Mouse (Mus musculus) kidney, embryonic 16.5 days (tissue): ENCODE measurements around the gene Lgi4. TPM values are rescaled to one million over a fixed set of nuclear protein-coding genes. Genes with fewer than 3 reads are reported as not detected.

Experiments used
- ATAC-seq: fragments of 200-750 bp; cut with Nextera tagmentation; 2 replicates; pipeline ENCODE4 v1.8.0; 2017; ENCODE audit warnings: moderate TSS enrichment; ENCODE audit not compliant: low FRiP score, low TSS enrichment
- H3K27ac ChIP-seq: fragments of 300-500 bp; sonication (generic); 2 replicates; pipeline ENCODE4 v1.5.1; 2014; ENCODE audit warnings: low read length
- H3K27me3 ChIP-seq: fragments of 300-500 bp; sonication (generic); 2 replicates; pipeline ENCODE4 v1.6.1; 2014; ENCODE audit warnings: low read length, control low read depth, mixed read lengths; ENCODE audit not compliant: insufficient read depth
- H3K36me3 ChIP-seq: fragments of 300-500 bp; sonication (generic); 2 replicates; pipeline ENCODE4 v1.6.1; 2014; ENCODE audit warnings: low read length, control low read depth, mixed read lengths; ENCODE audit not compliant: insufficient read depth
- H3K4me1 ChIP-seq: fragments of 300-500 bp; sonication (generic); 2 replicates; pipeline ENCODE4 v1.6.1; 2014; ENCODE audit warnings: low read length, control low read depth, mixed read lengths; ENCODE audit not compliant: insufficient read depth
- H3K4me2 ChIP-seq: fragments of 300-500 bp; sonication (generic); replicated peaks from 2 replicates; pipeline ENCODE4 v1.6.1; 2014; ENCODE audit warnings: low read depth, low read length
- H3K4me3 ChIP-seq: fragments of 300-500 bp; sonication (generic); 2 replicates; pipeline ENCODE4 v1.5.1; 2014; ENCODE audit warnings: mild to moderate bottlenecking, low read length
- H3K9ac ChIP-seq: fragments of 300-500 bp; sonication (generic); replicated peaks from 2 replicates; pipeline ENCODE4 v1.6.1; 2014; ENCODE audit warnings: low read length
- H3K9me3 ChIP-seq: fragments of 300-500 bp; sonication (generic); 2 replicates; pipeline ENCODE4 v1.6.1; 2016; ENCODE audit warnings: low read length, control low read depth
- WGBS: fragments of 180-500 bp; shearing (Covaris S2); extraction: QIAGEN DNeasy Blood & Tissue Kit; methylation state at CpG from one replicate; pipeline ENCODE4 v1.1.7; 2014; 5-methylcytosine and 5-hydroxymethylcytosine counted together
- polyA plus RNA-seq: library from polyadenylated mRNA; unstranded; fragments of >200 nt; fragmentation: Nextera tagmentation; extraction: Ambion mirVana; gene quantifications from 2 replicates; pipeline ENCODE4 v1.2.1, GENCODE M21; 2015

Gene Lgi4
- polyA plus RNA-seq, 1 experiment from 2014 or later: 0.32 TPM

- Histone ChIP-seq H3K9ac (no peak within 1 kb of the TSS), H3K27me3 (peaks cover 26% of the 10 kb centered on the region), H3K4me1 (peaks cover 31% of the 10 kb centered on the region), H3K9me3 (no peaks in the 10 kb centered on the region), H3K4me3 (no peak within 1 kb of the TSS), H3K36me3 (no peaks in the 10 kb centered on the region), H3K27ac (no peak within 1 kb of the TSS), H3K4me2 (no peak within 1 kb of the TSS)
- ATAC-seq: no peak
- WGBS: 80% methylated on average over 2 of the region's 2 CpGs
These were observed 2.1 kb upstream of the Lgi4 start, which contains the start of gene Fxyd1 for GRCm38 (mm10) chr7:31057071-31057470. Fxyd1 (minus strand) TSS chr7:31057199.

- no peak for ATAC-seq
- peaks cover 24% of the 10 kb centered on the region for H3K4me1 ChIP-seq
- H3K9ac ChIP-seq: no peak overlapping the region
- no peak overlapping the region for H3K4me2 ChIP-seq
- H3K36me3 ChIP-seq: no peaks in the 10 kb centered on the region
- WGBS: 62% methylated on average over 5 of the region's 5 CpGs
- H3K27me3 ChIP-seq: peaks cover 19% of the 10 kb centered on the region
- H3K9me3 ChIP-seq: no peaks in the 10 kb centered on the region
- no peak overlapping the region for H3K4me3 ChIP-seq
- H3K27ac ChIP-seq: no peak overlapping the region
These were observed 1.4 kb upstream of the Lgi4 start for GRCm38 (mm10) chr7:31057730-31058129.

GRCm38 (mm10) chr7:31058211-31058610 lies 931 bp upstream of the Lgi4 start:
- Histone ChIP-seq H3K9me3 (no peaks in the 10 kb centered on the region), H3K36me3 (no peaks in the 10 kb centered on the region), H3K4me3 (no peak overlapping the region), H3K4me1 (peaks cover 19% of the 10 kb centered on the region), H3K27me3 (peaks cover 15% of the 10 kb centered on the region), H3K4me2 (no peak overlapping the region), H3K27ac (no peak overlapping the region), H3K9ac (no peak overlapping the region)
- no peak for ATAC-seq
- WGBS: 85% methylated on average over 6 of the region's 6 CpGs

GRCm38 (mm10) chr7:31059919-31060620 lies 928 bp downstream of the Lgi4 start:
- Histone ChIP-seq H3K27me3 (no peaks in the 10 kb centered on the region), H3K4me2 (no peak overlapping the region), H3K36me3 (no peaks in the 10 kb centered on the region), H3K9me3 (no peaks in the 10 kb centered on the region), H3K4me1 (peaks cover 5% of the 10 kb centered on the region), H3K4me3 (no peak overlapping the region), H3K27ac (no peak overlapping the region), H3K9ac (no peak overlapping the region)
- WGBS: 75% methylated on average over 11 of the region's 11 CpGs
- no peak for ATAC-seq

GRCm38 (mm10) chr7:31060621-31061010 lies 1.5 kb downstream of the Lgi4 start:
- no peaks in the 10 kb centered on the region for H3K4me1 ChIP-seq
- no peak overlapping the region for H3K9ac ChIP-seq
- 90% methylated on average over 7 of the region's 7 CpGs for WGBS
- no peaks in the 10 kb centered on the region for H3K9me3 ChIP-seq
- no peak overlapping the region for H3K4me2 ChIP-seq
- ATAC-seq: no peak
- H3K4me3 ChIP-seq: no peak overlapping the region
- H3K27me3 ChIP-seq: no peaks in the 10 kb centered on the region
- H3K36me3 ChIP-seq: no peaks in the 10 kb centered on the region
- H3K27ac ChIP-seq: no peak overlapping the region

GRCm38 (mm10) chr7:31063074-31063560 lies 4.0 kb downstream of the Lgi4 start:
- Histone ChIP-seq H3K4me3 (no peak overlapping the region), H3K4me2 (no peak overlapping the region), H3K27me3 (no peaks in the 10 kb centered on the region), H3K4me1 (peaks cover 8% of the 10 kb centered on the region), H3K9ac (no peak overlapping the region), H3K9me3 (no peaks in the 10 kb centered on the region), H3K36me3 (no peaks in the 10 kb centered on the region), H3K27ac (no peak overlapping the region)
- 83% methylated on average over 12 of the region's 12 CpGs for WGBS
- no peak for ATAC-seq

GRCm38 (mm10) chr7:31067836-31068235 lies 8.7 kb downstream of the Lgi4 start:
- no peak overlapping the region for H3K4me2 ChIP-seq
- H3K4me1 ChIP-seq: peaks cover 19% of the 10 kb centered on the region
- peak; percentile 24; the same call in 1 of the 2 replicates for ATAC-seq
- no peaks in the 10 kb centered on the region for H3K36me3 ChIP-seq
- H3K9me3 ChIP-seq: no peaks in the 10 kb centered on the region
- no peak overlapping the region for H3K27ac ChIP-seq
- no peaks in the 10 kb centered on the region for H3K27me3 ChIP-seq
- WGBS: 37% methylated on average over 5 of the region's 5 CpGs
- H3K9ac ChIP-seq: no peak overlapping the region
- no peak overlapping the region for H3K4me3 ChIP-seq

- no peaks in the 10 kb centered on the region for H3K9me3 ChIP-seq
- H3K36me3 ChIP-seq: no peaks in the 10 kb centered on the region
- ATAC-seq: no peak
These were observed 10.3 kb downstream of the Lgi4 start for GRCm38 (mm10) chr7:31069491-31069890.

GRCm38 (mm10) chr7:31070324-31070723 lies 11.2 kb downstream of the Lgi4 start:
- no peaks in the 10 kb centered on the region for H3K36me3 ChIP-seq
- WGBS: 83% methylated on average over 6 of the region's 6 CpGs

More at GRCm38 (mm10) chr7:31069491-31069890, 10.3 kb downstream of the Lgi4 start:
- WGBS: 76% methylated on average over 14 of the region's 14 CpGs
- Histone ChIP-seq H3K4me2 (no peak overlapping the region), H3K4me3 (no peak overlapping the region), H3K4me1 (peaks cover 23% of the 10 kb centered on the region), H3K9ac (no peak overlapping the region), H3K27me3 (no peaks in the 10 kb centered on the region), H3K27ac (no peak overlapping the region)

GRCm38 (mm10) chr7:31072326-31072725 lies 13.2 kb downstream of the Lgi4 start:
- H3K27me3 ChIP-seq: no peaks in the 10 kb centered on the region
- no peak overlapping the region for H3K4me3 ChIP-seq
- H3K4me1 ChIP-seq: peaks cover 23% of the 10 kb centered on the region
- ATAC-seq: no peak
- WGBS: 16% methylated on average over 9 of the region's 9 CpGs
- no peaks in the 10 kb centered on the region for H3K36me3 ChIP-seq
- H3K27ac ChIP-seq: no peak overlapping the region
- H3K9ac ChIP-seq: 0 out of 2 replicates have a peak overlapping the region, but pooled peaks have one; percentile 19
- no peak overlapping the region for H3K4me2 ChIP-seq
- H3K9me3 ChIP-seq: no peaks in the 10 kb centered on the region

More at GRCm38 (mm10) chr7:31070324-31070723, 11.2 kb downstream of the Lgi4 start:
- Histone ChIP-seq H3K27ac (no peak overlapping the region), H3K9me3 (no peaks in the 10 kb centered on the region), H3K27me3 (no peaks in the 10 kb centered on the region), H3K4me1 (peaks cover 23% of the 10 kb centered on the region), H3K9ac (no peak overlapping the region), H3K4me3 (no peak overlapping the region), H3K4me2 (no peak overlapping the region)
- no peak for ATAC-seq
